21 mouse cellular contexts compared by ENCODE assay signal in the genomic region with DNA sequence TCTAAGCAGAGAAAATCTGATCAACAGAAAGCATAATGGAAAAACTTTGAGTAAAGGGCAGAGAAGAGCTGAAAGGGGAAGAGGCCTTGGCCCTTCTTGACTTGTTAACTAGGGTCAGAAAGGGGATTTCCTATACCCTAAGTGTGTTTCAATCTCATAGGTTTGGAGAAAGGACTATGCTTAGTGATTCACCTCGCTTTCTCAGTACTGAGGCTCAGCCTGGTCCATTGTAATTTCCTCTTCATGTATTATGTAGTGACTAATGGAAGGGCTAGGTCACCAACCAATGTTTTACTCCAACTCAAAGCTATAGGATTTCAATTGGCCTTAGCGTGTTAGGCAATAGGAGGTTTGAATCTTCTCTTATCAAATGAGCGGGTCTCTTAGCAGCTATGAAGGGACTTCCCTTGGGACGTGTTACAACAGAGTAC. TPM values are rescaled to one million over a fixed set of nuclear protein-coding genes. Genes with fewer than 3 reads are reported as not detected.
A peak's percentile ranks its signal among the peaks of the same experiment; 100 is the strongest.
DNase-seq lines count a peak whose midpoint lies in the region; ATAC-seq and TF ChIP-seq lines count a peak whose summit lies in the region.
"Had no signal": no experiment of that assay in that cellular context is flagged by ENCODE, and none has a peak within 500 bp of the region (broad histone marks: within the 10 kb centered on the region; RNA-seq: fewer than 3 reads in every experiment).

No protein-coding gene starts in this region.

- H3K4me3 ChIP-seq in spleen, adult 2 months (ENCODE audit: extremely low read depth, insufficient read depth, insufficient read length) = no peak overlapping the region
- H3K4me3 ChIP-seq in stomach, postnatal 0 days (ENCODE audit: low read depth, low read length) = no peak overlapping the region
- H3K4me3 ChIP-seq in hindbrain, embryonic 11.5 days (ENCODE audit: low read depth, low read length) = no peak overlapping the region
- H3K4me3 ChIP-seq in cerebellum, adult 2 months (replicated peaks; ENCODE audit: insufficient read depth, low read depth, low read length) = no peak overlapping the region
- H3K4me3 ChIP-seq: erythroblast, embryonic 14.5 days; hindbrain, embryonic 13.5 days; neural tube, embryonic 13.5 days; stomach, embryonic 15.5 days had no signal

- ATAC-seq in CD4-positive, CD25-positive, alpha-beta regulatory T cell, adult 4 months = peak; percentile 37
- ATAC-seq in granulocyte monocyte progenitor cell, adult 5-6 weeks (replicated peaks; ENCODE audit: poor library complexity, severe bottlenecking) = peak; percentile 60
- no peak for ATAC-seq in stomach, postnatal 0 days (ENCODE audit: low FRiP score, low TSS enrichment)
- ATAC-seq in hindbrain, embryonic 11.5 days (ENCODE audit: low FRiP score) = no peak
- ATAC-seq: forebrain, embryonic 16.5 days; intestine, postnatal 0 days had no signal

- H3K4me2 ChIP-seq in stomach, postnatal 0 days (replicated peaks; ENCODE audit: low read depth) = no peak overlapping the region
- H3K4me2 ChIP-seq in hindbrain, embryonic 11.5 days (replicated peaks; ENCODE audit: low read depth, low read length) = no peak overlapping the region
- H3K4me2 ChIP-seq: hindbrain, embryonic 13.5 days; liver, embryonic 11.5 days; neural tube, embryonic 13.5 days; stomach, embryonic 15.5 days had no signal

- no peak for TF ChIP-seq CTCF in spleen, adult 2 months (IDR thresholded peaks at IDR 0.05; ENCODE audit: extremely low read depth, insufficient read depth, insufficient read length, insufficient replicate concordance)
- no peak for TF ChIP-seq CTCF in stomach, postnatal 0 days (IDR thresholded peaks at IDR 0.05; ENCODE audit: low read depth)
- TF ChIP-seq CTCF in cerebellum, adult 2 months (IDR thresholded peaks at IDR 0.05; ENCODE audit: borderline replicate concordance, insufficient read depth, low read depth, low read length) = no peak

- H3K36me3 ChIP-seq in spleen, adult 2 months (ENCODE audit: control insufficient read depth, insufficient read depth, low read length) = no peaks in the 10 kb centered on the region
- no peaks in the 10 kb centered on the region for H3K36me3 ChIP-seq in stomach, postnatal 0 days (ENCODE audit: control insufficient read depth, insufficient read depth, low read length)
- no peaks in the 10 kb centered on the region for H3K36me3 ChIP-seq in hindbrain, embryonic 11.5 days (ENCODE audit: control insufficient read depth, insufficient read depth, low read length)
- H3K36me3 ChIP-seq: hindbrain, embryonic 13.5 days; neural tube, embryonic 13.5 days; stomach, embryonic 15.5 days had no signal

- peaks cover 17% of the 10 kb centered on the region for H3K4me1 ChIP-seq in spleen, adult 2 months (ENCODE audit: control insufficient read depth, insufficient read depth, insufficient read length)
- H3K4me1 ChIP-seq in stomach, postnatal 0 days (replicated peaks; ENCODE audit: control insufficient read depth, insufficient read depth) = no peaks in the 10 kb centered on the region
- no peaks in the 10 kb centered on the region for H3K4me1 ChIP-seq in hindbrain, embryonic 11.5 days (replicated peaks; ENCODE audit: control insufficient read depth, insufficient read depth, low read length)
- no peaks in the 10 kb centered on the region for H3K4me1 ChIP-seq in cerebellum, adult 2 months (ENCODE audit: control insufficient read depth, insufficient read depth, low read length)
- H3K4me1 ChIP-seq: stomach, embryonic 15.5 days had no signal

- peak in 1 of 2 experiments; percentile 41 for DNase-seq in spleen, adult 2 months (ENCODE audit: low read depth in 1 of 2, low spot score in 2 of 2)
- no peak for DNase-seq in spleen, postnatal 4 days (ENCODE audit: low spot score in 2 of 2)
- no peak for DNase-seq in stomach, postnatal 0 days (ENCODE audit: low spot score)
- DNase-seq in hindbrain, embryonic 11.5 days (ENCODE audit: low spot score) = no peak
- no peak for DNase-seq in cerebellum, adult 2 months
- no peak for DNase-seq in yolk sac, embryonic 10.5 days (ENCODE audit: low spot score)
- DNase-seq: adrenal gland, adult 2 months; cerebellum, adult 11 months; cerebellum, postnatal 36 days; layer of hippocampus, postnatal 36 days; lung, adult 2 months; right cerebral cortex, postnatal 4 days had no signal

- 34% methylated on average over 4 of the region's 4 CpGs for WGBS in spleen, adult 2 months
- 63% methylated on average over 4 of the region's 4 CpGs for WGBS in stomach, postnatal 0 days
- 92% methylated on average over 4 of the region's 4 CpGs for WGBS in hindbrain, embryonic 11.5 days
- 91% methylated on average over 4 of the region's 4 CpGs for WGBS in cerebellum, adult 2 months

- no peaks in the 10 kb centered on the region for H3K9me3 ChIP-seq in stomach, postnatal 0 days (ENCODE audit: control insufficient read depth, low read length)
- no peaks in the 10 kb centered on the region for H3K9me3 ChIP-seq in hindbrain, embryonic 11.5 days (ENCODE audit: control insufficient read depth, low read length)
- H3K9me3 ChIP-seq: hindbrain, embryonic 13.5 days; neural tube, embryonic 13.5 days; stomach, embryonic 15.5 days had no signal

- peak overlapping the region; percentile 93 for H3K27ac ChIP-seq in spleen, adult 2 months (ENCODE audit: insufficient read depth, low read length)
- 0 out of 2 replicates have a peak overlapping the region, but pooled peaks have one; percentile 30 for H3K27ac ChIP-seq in stomach, postnatal 0 days (replicated peaks)
- no peak overlapping the region for H3K27ac ChIP-seq in hindbrain, embryonic 11.5 days (ENCODE audit: low read depth, low read length)
- H3K27ac ChIP-seq in cerebellum, adult 2 months (ENCODE audit: insufficient read depth, low read length) = no peak overlapping the region
- H3K27ac ChIP-seq: hindbrain, embryonic 13.5 days; neural tube, embryonic 13.5 days; stomach, embryonic 15.5 days had no signal

- no peak for TF ChIP-seq POLR2A in spleen, adult 2 months (IDR thresholded peaks at IDR 0.05; ENCODE audit: low read depth, low read length)
- TF ChIP-seq POLR2A in cerebellum, adult 2 months (IDR thresholded peaks at IDR 0.05; ENCODE audit: borderline replicate concordance, insufficient read depth, low read length) = no peak

- TF ChIP-seq EP300 in stomach, postnatal 0 days (optimal IDR thresholded peaks at IDR 0.05) = no peak

- H3K9ac ChIP-seq in stomach, postnatal 0 days (ENCODE audit: low read length) = no peak overlapping the region
- H3K9ac ChIP-seq in hindbrain, embryonic 11.5 days (ENCODE audit: low read depth, low read length) = no peak overlapping the region
- H3K9ac ChIP-seq: hindbrain, embryonic 13.5 days; neural tube, embryonic 13.5 days; stomach, embryonic 15.5 days had no signal

- H3K27me3 ChIP-seq in spleen, adult 2 months (ENCODE audit: control insufficient read depth, insufficient read depth, low read length) = no peaks in the 10 kb centered on the region
- H3K27me3 ChIP-seq in stomach, postnatal 0 days (ENCODE audit: control insufficient read depth, insufficient read depth, low read length) = no peaks in the 10 kb centered on the region
- no peaks in the 10 kb centered on the region for H3K27me3 ChIP-seq in hindbrain, embryonic 11.5 days (ENCODE audit: control insufficient read depth, insufficient read depth, low read length)
- no peaks in the 10 kb centered on the region for H3K27me3 ChIP-seq in cerebellum, adult 2 months (ENCODE audit: control insufficient read depth, insufficient read depth, low read length)
- H3K27me3 ChIP-seq: hindbrain, embryonic 13.5 days; neural tube, embryonic 13.5 days; stomach, embryonic 15.5 days had no signal

RNA-seq across cellular contexts. Expression of gene Nfat5, which starts 2.1 kb away (rescaled TPM):
- polyA plus RNA-seq in spleen, adult 2 months (2012; rRNA removed) = 13.1 and 14.4 TPM in 2 replicates
- 10 to 100 TPM; 19.2 to 21.2 TPM for polyA plus RNA-seq in CD4-positive, CD25-positive, alpha-beta regulatory T cell, adult 4 months (2017; shearing (Covaris generic))
- total RNA-seq in granulocyte monocyte progenitor cell, adult 5-6 weeks (2014; fragmentation: Nextera tagmentation) = 32.0 TPM in 2 replicates
- total RNA-seq in granulocyte monocyte progenitor cell, adult 5-6 weeks (2017) = 15.6 and 27.1 TPM in 2 replicates
- polyA plus RNA-seq in stomach, postnatal 0 days (2015; fragmentation: Nextera tagmentation; extraction: Ambion mirVana) = 4.8 and 5.8 TPM in 2 replicates
- polyA plus RNA-seq in hindbrain, embryonic 11.5 days (2014; fragmentation: Nextera tagmentation; extraction: Ambion mirVana) = 10.1 and 14.7 TPM in 2 replicates
- polyA plus RNA-seq in cerebellum, adult 2 months (2012; rRNA removed) = 37.5 and 41.1 TPM in 2 replicates

Comparison
In these comparisons a context has a peak if more than half of its experiments do, and no peak if none do; other contexts are left out.
1. H3K27ac ChIP-seq: peak in spleen, adult 2 months (single experiment) and stomach, postnatal 0 days (single experiment); none in hindbrain, embryonic 11.5 days (single experiment) and cerebellum, adult 2 months (single experiment).
2. ATAC-seq: peak in CD4-positive, CD25-positive, alpha-beta regulatory T cell, adult 4 months (single experiment) and granulocyte monocyte progenitor cell, adult 5-6 weeks (single experiment); none in stomach, postnatal 0 days (single experiment) and hindbrain, embryonic 11.5 days (single experiment).